Mouse (Mus musculus): ENCODE measurements around the gene Aurkaip1. TPM values are rescaled to one million over a fixed set of nuclear protein-coding genes. Genes with fewer than 3 reads are reported as not detected.

Aurkaip1 gene
- total and polyA plus RNA-seq, 3 experiments = 99.2 to 125 (median 117) TPM

GRCm38 (mm10) chr4:155802075-155802474 is 29.0 kb upstream of the Aurkaip1 start:
- H3K36me3 ChIP-seq (ENCODE audit: control insufficient read depth, insufficient read depth, low read length) = peaks cover 9% of the 10 kb centered on the region
- H3K27me3 ChIP-seq (ENCODE audit: control insufficient read depth, insufficient read depth, low read length) = no peaks in the 10 kb centered on the region
- H3K4me3 ChIP-seq = no peak overlapping the region
- intact Hi-C loops (cut with DNase I) = loop anchor here (2.0 to 5.0 kb wide), 2 partner anchors 17 to 40 kb away; partner anchors contain the start of genes Atad3a and Tmem88b
- H3K79me2 ChIP-seq (replicated peaks; ENCODE audit: control insufficient read depth, insufficient read depth, low read length) = peaks cover 3% of the 10 kb centered on the region; the same call in 1 of the 2 replicates
- no peak overlapping the region for H3K9ac ChIP-seq (ENCODE audit: low read depth, low read length)
- H3K27ac ChIP-seq = no peak overlapping the region
- 94% methylated on average over 1 of the region's 1 CpGs for WGBS
- DNase-seq = no peak
- peaks cover 7% of the 10 kb centered on the region for H3K4me1 ChIP-seq (ENCODE audit: control insufficient read depth, insufficient read depth, low read length)
- TF ChIP-seq POLR2A (IDR thresholded peaks at IDR 0.05; ENCODE audit: insufficient read depth, low read depth, low read length) (no peak), CTCF (IDR thresholded peaks at IDR 0.05) (no peak), EP300 (IDR thresholded peaks at IDR 0.05; ENCODE audit: insufficient read depth, low read depth, low read length) (no peak)

- Histone ChIP-seq H3K4me3 (peak within 1 kb of the TSS; percentile 96), H3K27ac (peak within 1 kb of the TSS; percentile 88), H3K4me1 (ENCODE audit: control insufficient read depth, insufficient read depth, low read length) (peaks cover 7% of the 10 kb centered on the region), H3K79me2 (replicated peaks; ENCODE audit: control insufficient read depth, insufficient read depth, low read length) (peaks cover 3% of the 10 kb centered on the region; the same call in 1 of the 2 replicates), H3K9ac (ENCODE audit: low read depth, low read length) (peak within 1 kb of the TSS; percentile 98), H3K36me3 (ENCODE audit: control insufficient read depth, insufficient read depth, low read length) (peaks cover 9% of the 10 kb centered on the region), H3K27me3 (ENCODE audit: control insufficient read depth, insufficient read depth, low read length) (no peaks in the 10 kb centered on the region)
- no peak for TF ChIP-seq POLR2A (IDR thresholded peaks at IDR 0.05; ENCODE audit: insufficient read depth, low read depth, low read length)
- peak; percentile 38 for TF ChIP-seq CTCF (IDR thresholded peaks at IDR 0.05)
- DNase-seq = no peak
- intact Hi-C loops (cut with DNase I) = loop anchor here (1.0 to 5.0 kb wide), 3 partner anchors 9 to 41 kb away; partner anchors contain the start of genes Atad3a, Ccnl2 and Tmem88b
- 9% methylated on average over 12 of the region's 12 CpGs for WGBS
Observed at GRCm38 (mm10) chr4:155802741-155803339, 28.2 kb upstream of the Aurkaip1 start, which contains the start of gene Mrpl20. Gene Mrpl20 (plus strand): TSS chr4:155802878.

- H3K4me1 ChIP-seq (ENCODE audit: control insufficient read depth, insufficient read depth, low read length) = peaks cover 7% of the 10 kb centered on the region
- H3K27ac ChIP-seq = peak overlapping the region; percentile 88
- H3K9ac ChIP-seq (ENCODE audit: low read depth, low read length) = peak overlapping the region; percentile 98
- H3K79me2 ChIP-seq (replicated peaks; ENCODE audit: control insufficient read depth, insufficient read depth, low read length) = peaks cover 3% of the 10 kb centered on the region; the same call in 1 of the 2 replicates
- intact Hi-C loops (cut with DNase I) = loop anchor here (1.0 to 5.0 kb wide), 4 partner anchors 9 to 41 kb away; partner anchors contain the start of genes Atad3a, Aurkaip1, Ccnl2 and Tmem88b
- DNase-seq = peak; percentile 95 to 97
- H3K36me3 ChIP-seq (ENCODE audit: control insufficient read depth, insufficient read depth, low read length) = peaks cover 9% of the 10 kb centered on the region
- under 1% methylated on average over 58 of the region's 58 CpGs for WGBS
- H3K27me3 ChIP-seq (ENCODE audit: control insufficient read depth, insufficient read depth, low read length) = no peaks in the 10 kb centered on the region
- H3K4me3 ChIP-seq = peak overlapping the region; percentile 96
- TF ChIP-seq EP300 (IDR thresholded peaks at IDR 0.05; ENCODE audit: insufficient read depth, low read depth, low read length) (peak; percentile 27; the same call in 1 of the 2 replicates), CTCF (IDR thresholded peaks at IDR 0.05) (no peak), POLR2A (IDR thresholded peaks at IDR 0.05; ENCODE audit: insufficient read depth, low read depth, low read length) (peak; percentile 84)
Observed at GRCm38 (mm10) chr4:155803340-155804041, 27.6 kb upstream of the Aurkaip1 start.

DNA sequence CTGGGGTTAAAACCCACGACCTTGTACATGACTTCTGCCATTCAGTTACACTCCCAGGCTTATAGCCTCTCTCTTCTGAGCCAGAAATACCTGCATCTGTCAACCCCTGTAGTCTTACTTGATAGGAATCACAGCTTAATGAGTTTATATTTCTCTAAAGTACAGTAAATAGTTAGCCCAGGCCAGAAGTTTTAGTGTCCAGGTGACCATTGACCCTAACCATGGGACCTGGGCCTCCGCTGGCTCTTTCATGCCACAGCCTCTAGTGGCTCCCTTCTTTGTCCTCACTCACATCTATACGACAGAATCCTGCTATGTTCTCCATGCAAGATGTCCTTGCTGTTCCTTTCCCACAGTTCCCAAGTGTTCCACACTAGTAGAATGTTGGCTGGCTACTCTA is 23.2 kb upstream of the Aurkaip1 start:
- Histone ChIP-seq H3K27ac (no peak overlapping the region), H3K27me3 (ENCODE audit: control insufficient read depth, insufficient read depth, low read length) (no peaks in the 10 kb centered on the region), H3K4me3 (no peak overlapping the region), H3K4me1 (ENCODE audit: control insufficient read depth, insufficient read depth, low read length) (peaks cover 7% of the 10 kb centered on the region), H3K79me2 (replicated peaks; ENCODE audit: control insufficient read depth, insufficient read depth, low read length) (peaks cover 5% of the 10 kb centered on the region; the same call in 1 of the 2 replicates), H3K9ac (ENCODE audit: low read depth, low read length) (no peak overlapping the region), H3K36me3 (ENCODE audit: control insufficient read depth, insufficient read depth, low read length) (peaks cover 16% of the 10 kb centered on the region)
- no peak for DNase-seq
- intact Hi-C loops (cut with DNase I) = no loop called here
- 84% methylated on average over 3 of the region's 3 CpGs for WGBS
- TF ChIP-seq EP300 (IDR thresholded peaks at IDR 0.05; ENCODE audit: insufficient read depth, low read depth, low read length) (no peak), CTCF (IDR thresholded peaks at IDR 0.05) (no peak), POLR2A (IDR thresholded peaks at IDR 0.05; ENCODE audit: insufficient read depth, low read depth, low read length) (no peak)

GRCm38 (mm10) chr4:155811929-155812664 is 19.0 kb upstream of the Aurkaip1 start, which contains the start of gene Ccnl2:
Gene Ccnl2 (plus strand): TSS chr4:155812489.
- Histone ChIP-seq H3K79me2 (replicated peaks; ENCODE audit: control insufficient read depth, insufficient read depth, low read length) (peaks cover 10% of the 10 kb centered on the region), H3K4me1 (ENCODE audit: control insufficient read depth, insufficient read depth, low read length) (peaks cover 6% of the 10 kb centered on the region), H3K4me3 (peak within 1 kb of the TSS; percentile 99), H3K36me3 (ENCODE audit: control insufficient read depth, insufficient read depth, low read length) (peaks cover 27% of the 10 kb centered on the region), H3K27ac (peak within 1 kb of the TSS; percentile 98), H3K9ac (ENCODE audit: low read depth, low read length) (peak within 1 kb of the TSS; percentile 94), H3K27me3 (ENCODE audit: control insufficient read depth, insufficient read depth, low read length) (no peaks in the 10 kb centered on the region)
- under 1% methylated on average over 60 of the region's 60 CpGs for WGBS
- peak; percentile 93 to 96 for DNase-seq
- intact Hi-C loops (cut with DNase I) = loop anchor here (1.0 to 5.0 kb wide), 3 partner anchors 9 to 140 kb away; partner anchors contain the start of gene Aurkaip1
- TF ChIP-seq CTCF (IDR thresholded peaks at IDR 0.05) (no peak), POLR2A (IDR thresholded peaks at IDR 0.05; ENCODE audit: insufficient read depth, low read depth, low read length) (peak; percentile 73), EP300 (IDR thresholded peaks at IDR 0.05; ENCODE audit: insufficient read depth, low read depth, low read length) (0 out of 2 replicates have a peak, but pooled peaks have one; percentile 17)
